Mouse (Mus musculus) megakaryocyte, embryonic 14.5 days (primary cell): ENCODE measurements around the gene Irs3. TPM values are rescaled to one million over a fixed set of nuclear protein-coding genes. Genes with fewer than 3 reads are reported as not detected.
A peak's percentile ranks its signal among the peaks of the same experiment; 100 is the strongest.

Source experiments
- H3K27me3 ChIP-seq: replicated peaks from 2 replicates; pipeline ENCODE3; 2012; ENCODE audit warnings: inconsistent platforms
- H3K36me3 ChIP-seq: replicated peaks from 2 replicates; pipeline ENCODE3; 2012; ENCODE audit warnings: low read length, inconsistent platforms, mixed read lengths
- H3K4me1 ChIP-seq: 2 replicates; pipeline ENCODE4 v1.6.1; 2012; ENCODE audit warnings: inconsistent platforms
- H3K4me3 ChIP-seq: replicated peaks from 2 replicates; pipeline ENCODE3; 2012; ENCODE audit warnings: moderate library complexity, mild to moderate bottlenecking, inconsistent platforms
- H3K9me3 ChIP-seq: 2 replicates; pipeline ENCODE4 v1.6.1; 2012; ENCODE audit warnings: inconsistent platforms
- FLI1 ChIP-seq: IDR thresholded peaks from 2 replicates; pipeline ENCODE4 v1.6.1; 2012; ENCODE audit warnings: low read length, inconsistent platforms, mixed read lengths
- GATA1 ChIP-seq: IDR thresholded peaks from 3 replicates; pipeline ENCODE4 v1.6.1; 2012; ENCODE audit warnings: mixed read lengths, low read length, inconsistent platforms, borderline replicate concordance
- polyA plus RNA-seq: library from polyadenylated mRNA; stranded (reverse); fragments of >175 nt; gene quantifications from 2 replicates; pipeline ENCODE4 v1.2.3, GENCODE M21; 2012; ENCODE audit warnings: low replicate concordance; ENCODE audit not compliant: insufficient read depth

Irs3 gene
- polyA plus RNA-seq, 1 experiment = not detected

- Histone ChIP-seq H3K36me3 (peaks cover 92% of the 10 kb centered on the region), H3K9me3 (no peaks in the 10 kb centered on the region), H3K27me3 (no peaks in the 10 kb centered on the region), H3K4me1 (peaks cover 6% of the 10 kb centered on the region), H3K4me3 (no peak overlapping the region)
- TF ChIP-seq GATA1 (no peak), FLI1 (no peak)
Observed at GRCm38 (mm10) chr5:137660064-137660688, 14.7 kb upstream of the Irs3 start.

GRCm38 (mm10) chr5:137656977-137657376, 11.5 kb upstream of the Irs3 start:
- H3K4me1 ChIP-seq = peaks cover 6% of the 10 kb centered on the region
- H3K27me3 ChIP-seq = no peaks in the 10 kb centered on the region
- no peak for TF ChIP-seq FLI1
- TF ChIP-seq GATA1 = no peak
- no peak overlapping the region for H3K4me3 ChIP-seq
- no peaks in the 10 kb centered on the region for H3K9me3 ChIP-seq
- peaks cover 92% of the 10 kb centered on the region for H3K36me3 ChIP-seq

GRCm38 (mm10) chr5:137654746-137655145, 9.2 kb upstream of the Irs3 start:
- TF ChIP-seq FLI1 = no peak
- TF ChIP-seq GATA1 = no peak
- Histone ChIP-seq H3K36me3 (peaks cover 92% of the 10 kb centered on the region), H3K27me3 (no peaks in the 10 kb centered on the region), H3K9me3 (no peaks in the 10 kb centered on the region), H3K4me3 (no peak overlapping the region), H3K4me1 (peaks cover 6% of the 10 kb centered on the region)

- peaks cover 83% of the 10 kb centered on the region for H3K36me3 ChIP-seq
- no peak overlapping the region for H3K4me3 ChIP-seq
- TF ChIP-seq GATA1 (no peak), FLI1 (no peak)
- H3K27me3 ChIP-seq = no peaks in the 10 kb centered on the region
- peaks cover 17% of the 10 kb centered on the region for H3K4me1 ChIP-seq
- H3K9me3 ChIP-seq = no peaks in the 10 kb centered on the region
Observed at GRCm38 (mm10) chr5:137653366-137653765, 7.9 kb upstream of the Irs3 start.

DNA sequence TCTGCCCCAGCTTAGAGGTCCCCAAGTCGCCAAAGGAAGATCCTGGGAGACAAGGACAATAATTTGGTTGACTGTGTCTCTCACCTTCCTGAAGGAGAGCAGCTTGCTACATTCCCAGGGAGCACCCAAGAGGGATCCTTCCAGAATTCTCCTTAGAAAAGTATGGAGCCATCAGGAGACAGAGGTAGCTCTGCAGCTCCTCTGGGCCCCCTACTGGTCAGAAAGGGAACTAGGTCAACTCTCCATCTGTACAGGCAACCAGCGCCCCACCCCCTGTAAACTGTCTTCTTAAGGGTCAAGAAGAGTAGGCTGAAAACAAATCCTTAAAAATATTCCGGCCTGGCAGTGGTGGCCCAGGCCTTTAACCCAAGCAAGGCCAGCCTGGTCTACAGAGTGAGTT, 7.0 kb upstream of the Irs3 start:
- TF ChIP-seq GATA1 (no peak), FLI1 (no peak)
- Histone ChIP-seq H3K27me3 (no peaks in the 10 kb centered on the region), H3K9me3 (no peaks in the 10 kb centered on the region), H3K4me3 (no peak overlapping the region), H3K4me1 (peaks cover 25% of the 10 kb centered on the region), H3K36me3 (peaks cover 74% of the 10 kb centered on the region)

GRCm38 (mm10) chr5:137649669-137650571, 4.4 kb upstream of the Irs3 start:
- H3K27me3 ChIP-seq = peaks cover 6% of the 10 kb centered on the region
- no peak overlapping the region for H3K4me3 ChIP-seq
- no peak for TF ChIP-seq GATA1
- no peak for TF ChIP-seq FLI1
- peaks cover 54% of the 10 kb centered on the region for H3K36me3 ChIP-seq
- no peaks in the 10 kb centered on the region for H3K9me3 ChIP-seq
- peaks cover 39% of the 10 kb centered on the region for H3K4me1 ChIP-seq

DNA sequence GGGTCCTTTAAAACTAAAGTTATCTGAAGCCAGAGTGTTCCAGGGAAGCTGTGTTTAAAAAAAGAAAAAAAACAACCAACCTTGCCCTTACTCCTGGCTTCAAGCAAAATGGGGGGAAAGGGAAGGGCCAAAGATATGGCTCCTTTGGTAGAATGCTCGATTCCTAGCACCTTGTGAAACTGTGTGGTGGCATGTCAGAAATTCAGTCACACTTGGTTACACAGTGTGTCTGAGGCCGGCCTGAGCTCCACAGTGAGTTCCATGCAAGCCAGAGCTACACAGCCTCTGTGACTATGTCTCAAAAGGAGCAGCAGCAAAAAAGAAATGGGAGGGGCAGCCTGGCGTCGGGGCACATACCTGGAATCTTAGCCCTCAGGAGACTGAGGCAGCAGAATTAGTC, 3.7 kb upstream of the Irs3 start:
- H3K4me3 ChIP-seq = no peak overlapping the region
- no peaks in the 10 kb centered on the region for H3K9me3 ChIP-seq
- peaks cover 8% of the 10 kb centered on the region for H3K27me3 ChIP-seq
- TF ChIP-seq FLI1 (no peak), GATA1 (no peak)
- H3K4me1 ChIP-seq = peaks cover 40% of the 10 kb centered on the region
- peaks cover 47% of the 10 kb centered on the region for H3K36me3 ChIP-seq

GRCm38 (mm10) chr5:137647827-137648601, 2.5 kb upstream of the Irs3 start:
- peak overlapping the region; percentile 50 for H3K4me3 ChIP-seq
- peaks cover 40% of the 10 kb centered on the region for H3K4me1 ChIP-seq
- TF ChIP-seq FLI1 = no peak
- no peak for TF ChIP-seq GATA1
- peaks cover 44% of the 10 kb centered on the region for H3K36me3 ChIP-seq
- peaks cover 8% of the 10 kb centered on the region for H3K27me3 ChIP-seq
- H3K9me3 ChIP-seq = no peaks in the 10 kb centered on the region

DNA sequence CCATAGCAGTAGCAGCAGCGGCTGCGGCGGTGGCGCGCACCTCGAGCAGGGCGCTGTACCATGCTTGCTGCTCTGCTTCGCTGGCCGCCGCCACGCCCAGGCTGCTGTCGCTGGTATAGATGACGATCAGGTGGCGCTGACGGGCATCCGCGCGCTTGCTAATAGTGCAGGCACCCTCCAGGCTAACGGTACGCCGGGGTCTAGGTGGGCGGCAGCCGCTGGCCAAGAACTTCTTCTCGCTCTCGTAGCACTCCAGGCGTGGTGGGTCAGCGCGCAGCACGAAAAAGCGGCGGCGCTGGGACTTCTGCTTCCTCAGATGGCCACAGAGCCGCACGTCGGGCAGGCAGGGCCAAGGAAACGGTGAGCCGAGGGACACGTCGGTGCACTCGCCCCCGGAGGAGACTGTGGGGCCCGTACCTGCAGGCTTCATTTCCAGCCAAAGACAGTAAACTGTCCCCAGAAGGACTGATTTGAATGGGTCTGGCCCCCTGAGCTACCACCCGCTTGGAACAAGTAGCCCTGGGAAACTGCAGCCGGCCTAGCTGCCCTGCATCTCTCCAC, 343 bp downstream of the Irs3 start:
- Histone ChIP-seq H3K27me3 (peaks cover 8% of the 10 kb centered on the region), H3K4me1 (peaks cover 55% of the 10 kb centered on the region), H3K36me3 (peaks cover 45% of the 10 kb centered on the region), H3K9me3 (no peaks in the 10 kb centered on the region), H3K4me3 (peak overlapping the region; percentile 80)
- TF ChIP-seq GATA1 = no peak
- TF ChIP-seq FLI1 = no peak
